Mouse (Mus musculus) E14TG2a.4 (cell line): ENCODE measurements around the gene Ptprm.

Source experiments
- CTCF ChIP-seq: conservative IDR thresholded peaks from 2 replicates; pipeline ENCODE4 v1.5.1; 2014; ENCODE audit warnings: low read length
- POU5F1 ChIP-seq: IDR thresholded peaks from 2 replicates; pipeline ENCODE4 v1.6.1; 2014; ENCODE audit warnings: low read length, borderline replicate concordance

DNA sequence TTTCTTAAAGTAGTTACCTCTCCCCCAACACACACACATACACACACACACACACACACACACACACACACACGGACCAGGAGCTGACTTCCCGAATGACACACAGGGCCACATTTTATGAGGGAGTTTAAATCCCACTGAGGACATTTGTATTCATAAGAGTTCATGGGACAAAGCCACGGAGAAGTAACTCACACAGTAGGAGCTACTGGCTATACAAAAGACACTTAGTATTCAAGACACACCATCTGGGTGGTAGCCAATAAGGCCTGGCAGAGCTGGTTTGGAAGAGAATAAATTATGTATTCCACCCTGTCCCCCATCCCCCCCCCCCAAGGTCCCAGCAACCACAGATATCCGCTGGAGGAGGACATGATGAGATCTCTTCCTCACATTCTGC, 344.1 kb downstream of the Ptprm start:
- TF ChIP-seq CTCF (no peak), POU5F1 (no peak)
